ENCODE assay signal across 8 mouse cellular contexts in genomic region chr6:136553156-136553555, GRCm38 (mm10). TPM values are rescaled to one million over a fixed set of nuclear protein-coding genes. Genes with fewer than 3 reads are reported as not detected.
DNase-seq lines count a peak whose midpoint lies in the region; ATAC-seq and TF ChIP-seq lines count a peak whose summit lies in the region.

No protein-coding gene starts in this region.

- no peak overlapping the region for H3K4me3 ChIP-seq in kidney, adult 2 months (ENCODE audit: insufficient read depth, low read depth, low read length)
- H3K4me3 ChIP-seq in embryonic facial prominence, embryonic 10.5 days: no peak overlapping the region
- no peak overlapping the region for H3K4me3 ChIP-seq in forebrain, postnatal 0 days (ENCODE audit: low read depth, low read length)
- H3K4me3 ChIP-seq in midbrain, embryonic 10.5 days: no peak overlapping the region

- H3K9ac ChIP-seq in forebrain, postnatal 0 days: no peak overlapping the region

- H3K9me3 ChIP-seq in embryonic facial prominence, embryonic 10.5 days: no peaks in the 10 kb centered on the region
- H3K9me3 ChIP-seq in forebrain, postnatal 0 days (ENCODE audit: low read length): no peaks in the 10 kb centered on the region
- no peaks in the 10 kb centered on the region for H3K9me3 ChIP-seq in midbrain, embryonic 10.5 days (replicated peaks)

- no peaks in the 10 kb centered on the region for H3K36me3 ChIP-seq in kidney, adult 2 months (ENCODE audit: control insufficient read depth, insufficient read depth, low read length)
- H3K36me3 ChIP-seq in embryonic facial prominence, embryonic 10.5 days (replicated peaks): peaks cover 13% of the 10 kb centered on the region
- H3K36me3 ChIP-seq in forebrain, postnatal 0 days (ENCODE audit: insufficient read depth): no peaks in the 10 kb centered on the region
- peaks cover 18% of the 10 kb centered on the region for H3K36me3 ChIP-seq in midbrain, embryonic 10.5 days

- H3K27ac ChIP-seq in kidney, adult 2 months (ENCODE audit: insufficient read depth, low read depth, low read length): peak overlapping the region; percentile 50
- peak overlapping the region; percentile 81 for H3K27ac ChIP-seq in embryonic facial prominence, embryonic 10.5 days (replicated peaks)
- H3K27ac ChIP-seq in forebrain, postnatal 0 days (ENCODE audit: low read depth, low read length): peak overlapping the region; percentile 62
- peak overlapping the region; percentile 81 for H3K27ac ChIP-seq in midbrain, embryonic 10.5 days (replicated peaks)

- WGBS in kidney, adult 2 months: 81% methylated on average over 5 of the region's 5 CpGs
- WGBS in embryonic facial prominence, embryonic 10.5 days: 74% methylated on average over 5 of the region's 5 CpGs
- WGBS in forebrain, postnatal 0 days: 67% methylated on average over 5 of the region's 5 CpGs
- WGBS in midbrain, embryonic 10.5 days: 83% methylated on average over 5 of the region's 5 CpGs

- ATAC-seq in forebrain, postnatal 0 days: no peak
- ATAC-seq in frontal cortex, adult (ENCODE audit: low TSS enrichment): no peak

- TF ChIP-seq POLR2A in kidney, adult 2 months (IDR thresholded peaks at IDR 0.05; ENCODE audit: low read depth, low read length): no peak

- peaks cover 7% of the 10 kb centered on the region for H3K4me1 ChIP-seq in kidney, adult 2 months (ENCODE audit: control insufficient read depth, insufficient read depth, low read length)
- peaks cover 15% of the 10 kb centered on the region for H3K4me1 ChIP-seq in embryonic facial prominence, embryonic 10.5 days
- H3K4me1 ChIP-seq in forebrain, postnatal 0 days (ENCODE audit: insufficient read depth): peaks cover 14% of the 10 kb centered on the region
- H3K4me1 ChIP-seq in midbrain, embryonic 10.5 days: peaks cover 27% of the 10 kb centered on the region

- no peak overlapping the region for H3K4me2 ChIP-seq in forebrain, postnatal 0 days (ENCODE audit: low read depth)

- TF ChIP-seq CTCF in kidney, adult 2 months (conservative IDR thresholded peaks at IDR 0.05; ENCODE audit: insufficient read depth, insufficient read length, low read depth, low read length): no peak
- no peak for TF ChIP-seq CTCF in forebrain, postnatal 0 days (IDR thresholded peaks at IDR 0.05; ENCODE audit: low read depth)

- H3K27me3 ChIP-seq in kidney, adult 2 months (replicated peaks; ENCODE audit: control insufficient read depth, insufficient read depth, low read length): no peaks in the 10 kb centered on the region
- H3K27me3 ChIP-seq in embryonic facial prominence, embryonic 10.5 days (replicated peaks; ENCODE audit: low read depth, poor library complexity, severe bottlenecking): no peaks in the 10 kb centered on the region
- H3K27me3 ChIP-seq in forebrain, postnatal 0 days (ENCODE audit: insufficient read depth, low read length): no peaks in the 10 kb centered on the region
- no peaks in the 10 kb centered on the region for H3K27me3 ChIP-seq in midbrain, embryonic 10.5 days (ENCODE audit: low read depth, poor library complexity, severe bottlenecking)

- no peak for DNase-seq in kidney, adult 2 months
- no peak for DNase-seq in kidney, adult 11 months
- no peak for DNase-seq in embryonic facial prominence, embryonic 10.5 days (ENCODE audit: low spot score)
- no peak for DNase-seq in forebrain, postnatal 0 days
- no peak for DNase-seq in midbrain, embryonic 10.5 days (ENCODE audit: low spot score)
- DNase-seq in cerebellum, adult 18-20 months: no peak
- DNase-seq in kidney, postnatal 4 days: no peak

RNA-seq across cellular contexts. Expression of gene Atf7ip, which starts 47.2 kb away (rescaled TPM):
- polyA plus RNA-seq in kidney, adult 2 months (2012; rRNA removed): 13.4 and 13.9 TPM in 2 replicates
- polyA plus RNA-seq in embryonic facial prominence, embryonic 10.5 days (2016; fragmentation: Nextera tagmentation; extraction: Ambion mirVana): 48.0 and 50.9 TPM in 2 replicates
- total RNA-seq in forebrain, postnatal 0 days (2014; rRNA removed): 35.0 and 54.8 TPM in 2 replicates
- polyA plus RNA-seq in forebrain, postnatal 0 days (2015; fragmentation: Nextera tagmentation; extraction: Ambion mirVana): 12.6 and 23.5 TPM in 2 replicates
- 37.4 and 45.7 TPM in 2 replicates for polyA plus RNA-seq in midbrain, embryonic 10.5 days (2016; fragmentation: Nextera tagmentation; extraction: Ambion mirVana)
